Mouse (Mus musculus) common myeloid progenitor, adult 5-6 weeks (primary cell): ENCODE measurements around the gene Tmem135. TPM values are rescaled to one million over a fixed set of nuclear protein-coding genes. Genes with fewer than 3 reads are reported as not detected.

Experiments
- ATAC-seq: replicated peaks from 2 replicates; pipeline ENCODE4 v1.8.0; 2016; ENCODE audit warnings: low read depth, mild to moderate bottlenecking, moderate TSS enrichment, inconsistent platforms; ENCODE audit not compliant: poor library complexity, severe bottlenecking
- total RNA-seq: library from RNA; stranded (forward); fragments of 200-1000, 187-1606 nt; gene quantifications from 2 replicates; pipeline ENCODE4 v1.2.3, GENCODE M21; 2017

Tmem135 gene
- total RNA-seq, 1 experiment from 2014 or later, result 22.3 TPM

GRCm38 (mm10) chr7:89216118-89216517 lies 187.9 kb downstream of the Tmem135 start:
- peak; percentile 66 for ATAC-seq

- peak; percentile 62 for ATAC-seq
Observed at GRCm38 (mm10) chr7:89215714-89216113, 188.3 kb downstream of the Tmem135 start.

GRCm38 (mm10) chr7:89210506-89210905 lies 193.5 kb downstream of the Tmem135 start:
- no peak for ATAC-seq

- no peak for ATAC-seq
Observed at GRCm38 (mm10) chr7:89206165-89206564, 197.9 kb downstream of the Tmem135 start.

GRCm38 (mm10) chr7:89205402-89205801 lies 198.6 kb downstream of the Tmem135 start:
- peak; percentile 42; the same call in 1 of the 2 replicates for ATAC-seq

GRCm38 (mm10) chr7:89203144-89203543 lies 200.9 kb downstream of the Tmem135 start:
- no peak for ATAC-seq

GRCm38 (mm10) chr7:89201954-89202353 lies 202.1 kb downstream of the Tmem135 start:
- no peak for ATAC-seq

- no peak for ATAC-seq
Observed at GRCm38 (mm10) chr7:89198499-89198898, 205.5 kb downstream of the Tmem135 start.

GRCm38 (mm10) chr7:89193459-89193858 lies 210.6 kb downstream of the Tmem135 start:
- no peak for ATAC-seq

GRCm38 (mm10) chr7:89183928-89184327 lies 220.1 kb downstream of the Tmem135 start:
- ATAC-seq, result no peak

GRCm38 (mm10) chr7:89182943-89183342 lies 221.1 kb downstream of the Tmem135 start:
- no peak for ATAC-seq

GRCm38 (mm10) chr7:89181285-89181684 lies 222.7 kb downstream of the Tmem135 start:
- ATAC-seq, result no peak

- ATAC-seq, result no peak
Observed at GRCm38 (mm10) chr7:89178601-89179000, 225.4 kb downstream of the Tmem135 start.

- peak; percentile 90 for ATAC-seq
Observed at GRCm38 (mm10) chr7:89177926-89178325, 226.1 kb downstream of the Tmem135 start.

GRCm38 (mm10) chr7:89174430-89174829 lies 229.6 kb downstream of the Tmem135 start:
- ATAC-seq, result no peak

GRCm38 (mm10) chr7:89173018-89173417 lies 231.0 kb downstream of the Tmem135 start:
- no peak for ATAC-seq

GRCm38 (mm10) chr7:89171790-89172467 lies 232.1 kb downstream of the Tmem135 start:
- 0 out of 2 replicates have a peak, but pooled peaks have one; percentile 6 for ATAC-seq

- ATAC-seq, result peak; percentile 92
Observed at GRCm38 (mm10) chr7:89168606-89169005, 235.4 kb downstream of the Tmem135 start.

GRCm38 (mm10) chr7:89165528-89165927 lies 238.5 kb downstream of the Tmem135 start:
- 0 out of 2 replicates have a peak, but pooled peaks have one; percentile 31 for ATAC-seq

GRCm38 (mm10) chr7:89161610-89162378 lies 242.2 kb downstream of the Tmem135 start:
- ATAC-seq, result 0 out of 2 replicates have a peak, but pooled peaks have one; percentile 24

- no peak for ATAC-seq
Observed at GRCm38 (mm10) chr7:89157356-89157755, 246.7 kb downstream of the Tmem135 start.
